Mouse (Mus musculus): Measurements from ENCODE around the gene Gm30302. TPM values are rescaled to one million over a fixed set of nuclear protein-coding genes. Genes with fewer than 3 reads are reported as not detected.
"Not testable (repeated sequence)": the region's sequence is repeated elsewhere in the genome, so short reads cannot be mapped to it uniquely, and the experiment has no call there.

Gene Gm30302
- not detected for total RNA-seq (2021)
- long read RNA-seq, experiment 1: 0 reads
- long read RNA-seq, experiment 2: 0 reads

DNA sequence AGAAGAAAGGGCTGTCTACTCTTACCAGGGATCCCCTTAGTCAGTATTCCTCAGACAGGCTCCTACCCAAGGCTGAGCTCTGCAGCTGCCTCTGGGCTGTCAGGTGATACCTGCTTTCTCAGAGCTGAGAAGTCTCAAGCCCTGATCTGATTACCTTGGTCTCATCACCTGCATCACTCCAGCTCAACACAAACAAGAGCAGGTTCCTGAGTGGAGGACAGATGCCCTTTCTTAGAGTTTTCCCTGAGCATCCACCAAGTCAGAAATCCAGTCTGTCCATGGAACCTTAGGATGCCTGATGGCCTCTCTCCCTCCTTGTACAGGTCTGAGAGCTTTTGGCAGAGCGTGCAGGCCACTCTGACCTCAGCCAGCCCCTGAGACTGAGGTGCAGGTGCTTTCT lies at the start of gene Gm30302:
Gene Gm30302, minus strand, starts transcription at position 101 of the 400 bp plus-strand sequence.
- no peak for DNase-seq
- intact Hi-C loops (cut with DNase I; ENCODE audit: low total_unique reads): no loop called here

DNA sequence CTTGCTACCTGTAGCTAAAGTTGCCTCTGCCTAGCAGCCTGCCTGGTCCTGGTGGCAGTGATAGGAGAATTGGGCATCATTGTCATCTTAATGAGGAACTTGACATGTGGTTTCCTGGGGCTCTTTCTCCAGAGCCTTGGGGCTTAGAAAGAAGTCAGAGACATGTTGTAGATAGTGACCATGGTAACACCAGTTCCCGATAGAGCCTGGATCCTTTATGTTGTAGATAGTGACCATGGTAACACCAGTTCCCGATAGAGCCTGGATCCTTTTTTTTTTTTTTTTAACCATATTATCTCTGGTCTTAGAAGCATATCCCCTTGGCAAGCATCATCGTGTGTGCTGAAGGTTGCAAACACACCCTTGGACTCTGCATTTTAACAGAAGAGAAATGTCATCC lies 48.0 kb upstream of the Gm30302 start:
- no peak for DNase-seq
- intact Hi-C loops (cut with DNase I; ENCODE audit: low total_unique reads): no loop called here

DNA sequence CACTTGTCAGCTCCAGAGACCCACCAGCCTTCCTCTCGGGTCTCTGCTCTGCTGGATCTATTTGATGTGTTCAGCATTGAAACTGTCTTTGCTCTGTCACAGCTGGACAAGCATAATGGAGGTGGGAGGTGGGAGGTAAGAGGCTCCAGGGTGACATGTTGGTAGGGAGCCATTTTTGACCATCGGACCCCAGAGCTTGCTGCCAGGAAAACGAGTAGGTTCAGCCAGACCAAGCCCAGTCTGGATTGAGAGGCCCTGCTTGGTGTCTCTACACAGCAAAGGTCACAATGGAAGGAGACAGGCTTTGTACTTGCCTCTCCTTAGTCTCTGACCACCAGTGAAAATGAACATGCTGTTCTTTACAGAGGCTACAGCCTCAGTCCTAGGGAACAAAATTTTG lies 47.3 kb upstream of the Gm30302 start:
- intact Hi-C loops (cut with DNase I; ENCODE audit: low total_unique reads): no loop called here
- DNase-seq: no peak

DNA sequence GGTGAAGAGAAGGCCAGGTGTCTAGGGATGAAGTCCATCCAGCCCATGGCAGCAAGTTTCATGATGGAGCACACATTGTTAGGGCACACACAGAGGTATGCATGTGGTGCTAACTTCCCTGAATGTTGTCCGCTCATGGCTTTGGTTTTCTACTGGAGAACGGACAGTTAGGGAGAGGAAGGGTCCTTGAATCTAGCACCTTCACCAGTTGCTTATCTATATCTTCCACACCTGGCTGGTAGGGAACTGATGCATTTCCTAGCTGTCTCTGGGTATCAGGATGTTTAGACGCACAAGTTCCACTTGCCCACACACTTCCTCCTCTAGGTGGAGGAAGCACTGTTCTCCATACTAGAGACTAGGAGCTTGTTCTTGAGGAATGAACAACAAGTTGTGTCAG lies 46.9 kb upstream of the Gm30302 start:
- intact Hi-C loops (cut with DNase I; ENCODE audit: low total_unique reads): no loop called here
- no peak for DNase-seq

DNA sequence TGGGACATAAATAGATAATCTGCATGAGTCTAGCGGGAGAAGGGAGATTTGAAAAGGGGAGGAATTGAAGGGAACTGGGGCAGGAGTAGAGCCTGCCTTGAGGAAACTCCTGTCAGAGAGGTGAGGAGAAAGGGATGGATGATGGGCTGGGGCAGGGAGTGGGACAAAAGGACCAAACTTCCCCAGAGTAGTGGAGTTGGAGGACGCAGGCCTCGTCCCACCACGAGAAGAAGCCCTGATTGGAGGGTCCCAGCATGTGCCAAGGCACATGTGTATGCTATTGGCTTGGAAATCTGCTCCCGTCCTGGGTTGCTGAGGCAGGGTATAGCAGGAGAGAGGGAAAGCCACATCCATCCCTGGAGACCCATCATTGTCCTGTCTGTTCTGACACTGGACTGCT lies 45.3 kb upstream of the Gm30302 start:
- intact Hi-C loops (cut with DNase I; ENCODE audit: low total_unique reads): no loop called here

DNA sequence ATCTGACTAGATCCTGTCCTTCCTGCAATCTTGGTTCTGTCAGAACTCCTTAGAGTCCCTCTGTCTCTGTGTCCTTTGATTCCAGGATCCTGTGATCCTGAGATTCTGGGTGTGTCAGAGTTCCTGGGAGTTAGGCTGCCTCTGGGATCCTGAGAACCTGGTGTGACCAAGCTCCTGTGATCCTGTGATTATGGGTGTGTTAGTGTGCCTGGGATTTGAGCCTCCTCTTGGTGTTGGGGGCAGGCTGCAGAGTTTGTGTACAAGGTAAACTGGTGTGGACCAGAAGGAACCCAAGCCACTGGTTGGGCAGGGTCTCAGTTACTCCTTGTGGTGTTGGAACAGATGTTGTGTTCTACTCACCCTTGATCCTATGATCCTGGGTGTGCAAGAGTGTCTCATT lies 42.4 kb upstream of the Gm30302 start:
- no peak for DNase-seq

More for the DNA sequence above, 45.3 kb upstream of the Gm30302 start:
- DNase-seq: no peak

DNA sequence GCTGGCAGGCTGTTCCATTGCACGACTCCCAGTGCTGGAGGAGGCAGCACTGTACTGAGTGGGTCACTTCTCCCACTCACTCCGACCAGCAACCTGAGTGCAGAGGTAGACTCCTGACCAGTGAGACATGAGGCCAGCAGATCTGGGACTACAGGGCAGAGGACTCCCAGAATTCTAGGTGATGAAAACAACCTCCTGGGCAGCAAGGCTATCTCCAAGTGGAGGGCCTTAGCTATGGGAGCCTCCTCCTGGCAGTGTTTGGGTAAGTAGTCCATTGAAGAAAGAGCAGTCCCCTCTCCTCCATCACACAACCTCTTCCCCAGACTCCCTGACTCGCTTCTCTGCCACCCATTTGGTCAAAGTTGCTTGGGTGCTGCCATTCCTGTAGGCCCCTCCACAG lies 31.6 kb upstream of the Gm30302 start:
- intact Hi-C loops (cut with DNase I; ENCODE audit: low total_unique reads): no loop called here
- DNase-seq: no peak

More for the DNA sequence above, 42.4 kb upstream of the Gm30302 start:
- intact Hi-C loops (cut with DNase I; ENCODE audit: low total_unique reads): no loop called here

DNA sequence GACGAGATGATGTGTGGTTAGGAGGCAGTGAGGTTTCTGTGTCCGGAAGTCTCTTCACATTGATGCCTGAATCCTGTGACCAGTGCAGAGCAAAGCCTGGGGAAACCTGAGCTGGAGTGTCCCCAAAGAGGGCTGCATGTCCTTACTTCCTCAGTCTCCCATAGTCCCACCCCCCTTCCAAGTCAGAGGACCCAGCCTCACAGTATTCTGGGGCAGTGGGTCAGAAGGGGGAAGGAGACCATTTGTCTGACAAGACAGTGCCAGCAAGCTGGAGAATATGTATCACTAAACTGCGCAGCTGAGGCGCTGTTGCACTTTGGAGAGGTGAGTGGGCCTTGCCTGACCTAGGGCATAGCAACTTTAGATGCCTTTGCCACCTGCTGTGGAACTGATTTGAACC lies 26.5 kb upstream of the Gm30302 start:
- intact Hi-C loops (cut with DNase I; ENCODE audit: low total_unique reads): no loop called here
- DNase-seq: no peak

DNA sequence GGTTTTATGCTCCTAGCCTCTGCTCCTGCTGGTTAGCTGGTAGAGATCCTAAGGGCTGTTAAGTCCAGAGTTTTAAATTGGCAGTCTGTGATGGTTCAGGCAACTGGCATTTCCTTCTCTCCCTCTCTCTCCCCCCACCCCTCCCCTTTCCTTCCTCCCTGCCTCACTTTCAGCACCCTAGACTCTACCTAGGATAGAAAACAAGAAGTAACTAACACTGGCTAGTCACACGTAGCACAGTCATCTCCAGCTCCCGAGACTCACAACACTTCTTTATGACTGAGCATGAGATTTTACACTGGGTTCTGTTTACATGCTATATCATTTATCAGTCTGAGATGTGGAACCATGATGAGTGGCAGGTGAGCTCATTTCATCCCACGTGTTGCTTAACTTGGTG lies 16.2 kb upstream of the Gm30302 start:
- DNase-seq: no peak
- intact Hi-C loops (cut with DNase I; ENCODE audit: low total_unique reads): no loop called here

DNA sequence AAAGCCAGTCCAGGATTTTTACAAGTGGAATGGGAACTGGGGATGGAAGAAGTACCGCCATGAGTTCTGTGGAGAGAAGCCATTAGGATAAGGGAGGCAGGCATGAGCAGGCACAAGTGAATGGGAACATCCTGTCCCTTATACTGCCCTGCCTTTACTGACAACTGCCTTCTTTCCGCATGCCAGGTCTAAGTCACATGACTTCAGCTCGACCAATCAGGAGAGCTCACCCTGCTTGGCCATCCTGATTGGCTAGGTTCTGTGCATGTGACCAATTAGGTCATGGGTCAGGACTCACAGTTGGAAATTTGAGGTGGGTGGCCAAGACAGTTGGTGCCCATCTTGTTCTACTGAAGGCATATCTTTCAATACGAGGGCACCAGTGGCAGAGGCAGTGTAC lies 15.6 kb upstream of the Gm30302 start:
- intact Hi-C loops (cut with DNase I; ENCODE audit: low total_unique reads): no loop called here
- no peak for DNase-seq

DNA sequence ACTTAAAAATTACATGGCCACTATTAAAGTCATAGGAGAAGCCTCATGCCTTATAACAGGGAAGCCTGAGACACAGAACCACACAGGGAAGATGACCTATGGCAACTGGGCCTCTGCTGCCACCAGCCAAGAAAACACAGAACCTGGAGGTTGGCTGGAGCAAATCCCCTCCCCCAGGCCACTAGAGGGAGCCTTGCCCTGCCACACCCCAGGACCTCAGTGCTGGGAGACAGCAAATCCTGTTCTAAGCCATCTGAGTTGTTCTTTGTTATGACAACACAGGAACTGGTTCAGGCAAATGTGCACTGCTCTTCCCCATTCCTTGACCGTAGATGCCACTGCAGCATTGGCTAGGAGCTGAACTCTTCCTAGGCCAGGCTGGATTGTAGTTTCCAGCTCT lies 8.3 kb upstream of the Gm30302 start:
- intact Hi-C loops (cut with DNase I; ENCODE audit: low total_unique reads): no loop called here
- no peak for DNase-seq

DNA sequence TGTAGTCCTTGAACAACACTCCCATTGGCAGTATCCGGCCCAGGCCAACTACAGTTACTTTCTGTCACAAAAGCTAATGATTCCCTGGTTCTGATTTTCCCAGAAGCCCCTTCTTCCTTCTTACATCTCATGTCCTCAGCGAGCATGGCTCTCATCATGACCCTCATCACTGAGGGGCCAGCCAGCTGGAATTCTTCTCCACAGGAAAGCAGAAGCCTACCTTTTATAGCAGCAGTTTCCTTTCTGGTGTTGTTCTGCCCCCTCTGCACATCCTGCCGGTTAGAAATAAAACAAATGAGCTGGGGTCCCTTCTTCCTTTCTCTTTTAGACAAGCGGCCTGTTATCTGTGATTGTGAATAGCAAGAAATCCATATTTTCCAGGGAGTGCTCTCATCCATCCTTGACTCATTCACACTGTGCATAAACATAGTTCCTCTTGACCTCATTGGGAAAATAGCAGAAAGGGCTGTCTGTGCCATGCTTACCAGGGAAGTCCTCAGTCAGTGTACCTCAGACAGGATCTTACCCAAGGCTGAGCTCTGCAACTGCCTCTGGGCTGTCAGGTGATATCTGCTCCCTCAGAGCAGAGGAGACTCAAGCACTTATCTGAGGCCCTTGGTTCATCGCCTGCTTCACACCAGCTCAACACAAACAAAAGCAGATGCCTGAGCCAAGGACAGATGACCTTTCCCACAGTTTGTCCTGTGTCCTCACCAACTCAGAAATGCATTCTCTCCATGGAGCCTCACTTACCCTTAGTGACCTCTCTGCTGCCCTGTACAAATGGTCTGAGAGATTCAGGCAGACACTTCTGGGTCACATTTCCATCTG lies 10.0 kb downstream of the Gm30302 start:
- intact Hi-C loops (cut with DNase I; ENCODE audit: low total_unique reads): no loop called here
- no peak for DNase-seq

DNA sequence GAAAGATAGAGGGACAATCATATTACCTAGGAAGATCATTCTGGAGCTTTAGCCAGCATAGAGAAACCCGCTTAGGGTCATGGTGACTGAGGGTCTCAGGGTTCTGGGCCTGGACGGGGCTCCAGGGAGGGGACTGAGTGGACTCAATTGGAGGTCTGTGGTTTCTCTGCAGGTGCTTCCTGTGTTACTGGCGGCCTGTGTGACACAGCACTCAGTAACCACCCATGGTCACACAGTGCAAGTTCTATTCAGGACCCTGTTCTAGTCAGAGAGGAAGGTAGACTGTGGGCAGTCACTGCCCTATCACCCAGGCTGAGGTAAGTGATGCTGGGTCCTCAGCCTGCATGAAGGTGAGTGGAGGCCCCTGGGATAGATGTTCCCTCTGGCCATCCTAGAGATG lies 14.9 kb downstream of the Gm30302 start:
- intact Hi-C loops (cut with DNase I; ENCODE audit: low total_unique reads): no loop called here
- no peak for DNase-seq

DNA sequence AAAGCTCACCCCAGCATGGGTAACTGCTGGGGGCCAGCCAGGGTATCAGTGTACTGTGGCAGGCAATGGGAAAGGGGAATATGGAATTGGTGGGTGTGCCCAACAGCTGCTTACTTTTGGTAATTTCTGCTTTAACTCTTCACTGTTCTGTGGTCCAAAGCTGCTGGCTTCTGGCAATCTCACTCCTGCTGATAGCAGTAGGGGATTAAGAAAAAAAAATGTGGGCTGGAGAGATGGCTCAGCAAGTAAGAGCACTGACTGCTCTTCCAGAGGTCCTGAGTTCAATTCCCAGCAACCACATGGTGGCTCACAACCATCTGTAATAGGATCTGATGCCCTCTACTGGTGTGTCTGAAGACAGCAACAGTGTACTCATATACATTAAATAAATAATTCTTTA lies 27.3 kb downstream of the Gm30302 start:
- DNase-seq; intact Hi-C loops (cut with DNase I; ENCODE audit: low total_unique reads): not testable (repeated sequence)

DNA sequence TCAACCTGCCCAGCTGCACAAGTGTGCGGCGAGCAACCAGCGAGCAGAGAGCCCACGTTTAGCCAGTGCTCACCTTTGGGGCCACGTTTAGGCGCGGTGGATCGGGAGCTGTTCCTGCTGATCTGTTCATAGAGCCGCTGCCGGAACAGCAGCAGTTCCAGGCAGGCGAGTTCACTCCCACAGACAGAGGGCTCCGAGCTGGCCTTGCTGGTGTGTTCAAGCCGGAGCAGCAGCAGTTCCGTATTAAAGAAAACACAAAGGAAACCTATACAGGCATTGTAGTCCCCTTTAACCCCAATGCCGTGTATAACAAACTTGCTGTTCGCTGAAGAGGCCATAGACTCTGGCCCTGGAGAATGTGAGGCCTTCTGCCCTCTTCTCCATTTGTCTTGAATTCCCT lies 29.7 kb downstream of the Gm30302 start:
- DNase-seq: no peak
- intact Hi-C loops (cut with DNase I; ENCODE audit: low total_unique reads): no loop called here

DNA sequence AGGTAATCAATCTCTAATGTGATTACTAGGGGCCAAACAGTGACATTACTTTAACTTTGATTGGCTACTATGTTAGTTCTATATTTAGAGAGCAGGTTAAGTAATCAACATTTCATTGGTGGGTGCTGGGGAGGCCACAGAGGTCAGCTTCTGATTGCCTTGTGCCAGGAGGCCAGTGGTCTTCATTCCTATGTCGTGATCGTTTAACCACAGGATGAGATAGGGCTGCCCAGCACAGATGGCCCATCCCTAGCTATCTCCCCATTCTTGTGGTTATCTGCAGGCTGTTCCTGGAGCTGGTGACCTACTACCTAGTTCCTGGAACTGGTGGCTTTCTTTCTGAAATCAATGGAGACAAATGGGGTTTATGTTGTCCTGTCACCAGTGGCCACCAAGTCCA lies 30.8 kb downstream of the Gm30302 start:
- intact Hi-C loops (cut with DNase I; ENCODE audit: low total_unique reads): no loop called here
- no peak for DNase-seq

DNA sequence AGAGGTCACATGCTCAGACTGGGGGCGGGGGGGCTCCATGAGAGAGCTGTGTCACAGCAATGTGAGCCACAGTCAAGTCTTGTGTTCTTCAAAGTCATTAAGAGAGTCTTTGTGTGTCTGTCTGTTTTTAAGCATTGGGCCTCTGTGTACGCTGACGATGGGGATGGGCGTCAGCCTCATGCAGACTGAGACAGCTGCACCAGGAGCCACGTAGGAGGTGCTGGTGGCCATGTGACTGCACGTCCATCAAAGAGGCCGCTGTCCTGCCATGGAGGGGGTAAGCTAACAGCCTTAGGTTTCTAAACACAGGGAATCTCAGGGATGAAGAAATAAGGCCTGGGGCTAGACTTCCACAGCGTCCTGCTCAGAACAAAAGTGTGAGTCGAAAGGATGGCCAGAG lies 32.5 kb downstream of the Gm30302 start:
- DNase-seq: no peak
- intact Hi-C loops (cut with DNase I; ENCODE audit: low total_unique reads): no loop called here

DNA sequence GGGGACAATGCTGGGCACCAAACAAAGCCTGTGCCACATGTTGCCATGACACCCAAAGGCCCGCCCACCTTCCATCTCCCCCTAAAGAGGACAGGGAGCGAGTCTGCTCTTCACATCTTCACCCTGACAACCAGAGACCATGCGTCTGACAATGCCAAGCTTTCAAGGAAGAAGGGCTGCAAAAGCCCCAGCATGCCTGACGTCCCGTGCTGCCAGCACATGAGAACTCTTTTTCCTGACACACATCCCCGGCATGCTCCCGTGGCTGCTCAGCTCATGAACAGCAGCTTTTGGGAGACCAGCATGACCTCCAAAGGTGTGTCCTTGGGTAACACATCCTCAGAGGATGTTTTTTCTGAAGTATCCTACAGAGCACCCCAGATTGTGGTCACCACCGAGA lies 33.5 kb downstream of the Gm30302 start:
- DNase-seq: no peak
- intact Hi-C loops (cut with DNase I; ENCODE audit: low total_unique reads): no loop called here

DNA sequence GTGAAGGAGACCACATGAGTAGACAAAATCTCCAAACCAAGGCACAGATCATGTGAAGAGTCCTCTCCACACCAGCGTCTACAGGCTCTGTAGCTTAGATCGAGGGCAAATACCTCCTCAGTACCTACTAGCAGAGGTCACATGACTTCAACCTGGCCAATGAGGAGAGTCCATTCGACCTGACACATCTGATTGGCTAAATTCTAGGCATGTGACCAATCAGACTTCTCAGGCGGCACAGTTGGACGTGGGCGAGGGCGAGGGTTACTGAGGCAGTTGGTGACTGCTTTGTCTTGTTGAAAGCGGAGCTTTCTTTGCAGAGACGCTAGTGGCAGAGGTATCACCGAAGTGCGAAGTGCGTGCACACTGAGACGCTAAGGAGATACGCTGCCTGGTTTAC lies 36.6 kb downstream of the Gm30302 start:
- intact Hi-C loops (cut with DNase I; ENCODE audit: low total_unique reads): no loop called here
- no peak for DNase-seq

DNA sequence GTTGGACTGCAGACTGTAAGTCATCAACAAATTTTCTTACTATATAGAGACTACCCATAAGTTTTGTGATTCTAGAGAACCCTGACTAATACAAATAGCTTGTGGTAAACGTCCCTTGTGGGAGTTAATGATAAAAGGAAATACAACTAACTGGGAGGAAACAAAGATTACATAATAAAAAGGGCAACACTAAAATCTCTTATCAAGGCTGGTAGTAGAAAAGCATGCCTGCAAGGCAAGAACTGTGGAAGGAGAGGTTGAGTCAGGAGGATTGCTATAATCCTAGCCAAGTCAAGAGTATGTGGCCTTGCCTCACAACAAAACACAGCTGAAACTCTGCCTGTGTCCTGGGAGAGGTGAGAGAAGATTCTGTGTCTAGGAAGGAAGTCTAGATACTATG lies 38.1 kb downstream of the Gm30302 start:
- no peak for DNase-seq
- intact Hi-C loops (cut with DNase I; ENCODE audit: low total_unique reads): no loop called here

DNA sequence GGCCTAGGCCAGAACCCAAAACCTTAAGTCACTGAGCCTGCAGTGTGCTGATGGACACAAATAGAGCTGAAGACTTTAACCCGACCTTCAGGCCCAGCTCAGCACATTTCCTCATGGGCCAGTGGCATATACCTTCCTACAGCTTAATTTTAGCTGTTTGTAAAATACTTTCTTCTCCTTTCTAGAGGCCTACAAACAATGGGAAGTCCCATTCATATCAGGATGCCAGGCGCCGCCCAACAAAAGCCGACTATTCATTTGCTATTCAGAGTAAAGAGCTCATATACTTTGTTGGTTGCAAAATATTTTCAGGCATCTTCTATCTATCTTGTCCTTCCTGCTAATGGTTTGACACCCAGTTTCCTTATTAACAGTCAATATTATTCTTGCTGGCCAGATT lies 40.8 kb downstream of the Gm30302 start:
- no peak for DNase-seq
- intact Hi-C loops (cut with DNase I; ENCODE audit: low total_unique reads): no loop called here

DNA sequence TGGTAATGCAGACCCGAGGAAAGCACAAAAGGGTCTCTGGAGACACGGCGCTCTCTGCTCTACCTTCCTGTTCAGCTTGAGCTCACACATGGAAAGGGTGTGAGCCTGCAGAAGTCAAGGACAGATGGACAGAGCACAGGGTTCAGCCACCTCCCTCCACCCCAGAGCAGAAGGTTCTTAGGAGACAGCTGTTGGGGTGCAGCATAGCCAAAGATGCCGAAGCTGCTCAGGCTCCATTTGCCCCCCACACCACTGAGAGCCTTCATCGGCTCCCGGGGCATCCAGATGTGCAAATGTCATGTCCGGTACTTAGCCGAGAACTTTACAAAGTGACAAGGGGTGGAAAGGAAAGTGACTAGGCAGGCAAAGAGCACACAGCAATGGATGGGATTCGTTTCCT lies 42.2 kb downstream of the Gm30302 start:
- intact Hi-C loops (cut with DNase I; ENCODE audit: low total_unique reads): no loop called here
- no peak for DNase-seq
